Mouse (Mus musculus): ENCODE measurements at regions not wholly inside any gene's neighbourhood (a gene's known extent, or its start where the extent isn't known, plus 50 kb on each side); places are given as distances from the start of the nearest gene placed in this dataset.
A peak's percentile ranks its signal among the peaks of the same experiment; 100 is the strongest.

GRCm38 (mm10) chrX:99204077-99204476 is 68.1 kb downstream of the Efnb1 start:
- no peak for DNase-seq

DNA sequence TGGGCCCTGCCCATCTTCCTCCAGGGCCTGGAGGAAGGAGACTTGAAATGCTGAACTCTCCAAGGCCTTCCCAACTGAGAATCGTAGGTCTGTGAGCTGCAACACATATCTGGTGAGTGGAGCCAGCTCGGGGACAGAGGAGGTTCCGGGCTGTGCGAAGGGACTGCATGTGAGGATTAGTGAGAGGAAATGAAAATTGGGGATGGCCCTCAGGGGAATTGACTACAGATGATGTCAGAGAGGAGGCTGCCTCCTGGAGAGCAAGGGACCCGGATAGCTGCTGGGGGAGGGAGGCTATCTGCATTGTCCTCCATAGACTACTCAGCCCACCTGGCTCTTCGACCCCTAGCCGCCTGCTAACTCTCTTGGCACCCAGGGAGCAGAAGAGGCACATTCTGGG is 65.2 kb downstream of the Efnb1 start:
- DNase-seq: no peak

- DNase-seq: peak; percentile 54
These were observed 63.7 kb downstream of the Efnb1 start for GRCm38 (mm10) chrX:99199669-99200068.

- DNase-seq: peak; percentile 77
These were observed 63.2 kb downstream of the Efnb1 start for GRCm38 (mm10) chrX:99198961-99199631.
